28 mouse cellular contexts compared by ENCODE assay signal in the genomic region with DNA sequence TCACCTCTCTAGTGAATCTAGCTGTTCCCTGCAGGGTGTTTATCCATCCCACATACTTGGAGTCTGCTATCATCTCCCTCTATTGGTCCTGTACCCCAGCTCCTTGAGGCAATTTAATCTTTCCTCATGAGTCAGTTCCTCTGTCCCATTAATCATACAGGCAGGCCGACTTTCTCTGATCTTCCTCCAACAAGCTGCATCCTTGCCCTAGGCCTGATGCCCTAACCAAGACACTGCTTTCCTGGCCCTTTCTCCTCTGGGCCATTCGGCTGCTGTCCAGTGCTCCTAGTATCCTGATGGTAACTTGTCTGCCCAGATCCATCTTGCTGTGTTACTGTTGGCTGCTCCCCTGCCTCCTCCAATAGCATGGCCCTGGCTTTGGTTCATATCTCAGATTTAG. TPM values are rescaled to one million over a fixed set of nuclear protein-coding genes. Genes with fewer than 3 reads are reported as not detected.
DNase-seq lines count a peak whose midpoint lies in the region; ATAC-seq and TF ChIP-seq lines count a peak whose summit lies in the region.
"Had no signal": no experiment of that assay in that cellular context is flagged by ENCODE, and none has a peak within 500 bp of the region (broad histone marks: within the 10 kb centered on the region; RNA-seq: fewer than 3 reads in every experiment).

No protein-coding gene starts in this region.

- 49% methylated on average over 2 of the region's 2 CpGs for WGBS in cerebellum, adult 2 months
- WGBS in lung, adult 2 months: 50% methylated on average over 2 of the region's 2 CpGs
- 82% methylated on average over 2 of the region's 2 CpGs for WGBS in hindbrain, embryonic 12.5 days

- no peak overlapping the region for H3K4me2 ChIP-seq in hindbrain, embryonic 12.5 days (replicated peaks)
- H3K4me2 ChIP-seq: embryonic facial prominence, embryonic 15.5 days; heart, embryonic 15.5 days; hindbrain, embryonic 15.5 days; intestine, embryonic 15.5 days had no signal

- no peaks in the 10 kb centered on the region for H3K9me3 ChIP-seq in hindbrain, embryonic 12.5 days (replicated peaks)
- H3K9me3 ChIP-seq: embryonic facial prominence, embryonic 15.5 days; heart, embryonic 15.5 days; hindbrain, embryonic 15.5 days; intestine, embryonic 15.5 days; limb, embryonic 10.5 days had no signal

- TF ChIP-seq CTCF in cerebellum, adult 2 months (IDR thresholded peaks at IDR 0.05; ENCODE audit: borderline replicate concordance, insufficient read depth, low read depth, low read length): no peak
- no peak for TF ChIP-seq CTCF in lung, adult 2 months (IDR thresholded peaks at IDR 0.05; ENCODE audit: insufficient read depth, low read length)

- H3K36me3 ChIP-seq in hindbrain, embryonic 12.5 days: no peaks in the 10 kb centered on the region
- H3K36me3 ChIP-seq: embryonic facial prominence, embryonic 15.5 days; heart, embryonic 15.5 days; hindbrain, embryonic 15.5 days; intestine, embryonic 15.5 days; limb, embryonic 10.5 days had no signal

- H3K4me1 ChIP-seq in cerebellum, adult 2 months (ENCODE audit: control insufficient read depth, insufficient read depth, low read length): peaks cover 9% of the 10 kb centered on the region
- H3K4me1 ChIP-seq in lung, adult 2 months (ENCODE audit: control insufficient read depth, insufficient read depth, low read length): no peaks in the 10 kb centered on the region
- 0 out of 2 replicates have a peak, but pooled peaks cover 5% of the 10 kb centered on the region for H3K4me1 ChIP-seq in hindbrain, embryonic 12.5 days
- H3K4me1 ChIP-seq: heart, embryonic 15.5 days; hindbrain, embryonic 15.5 days; intestine, embryonic 15.5 days had no signal

- H3K27ac ChIP-seq in cerebellum, adult 2 months (ENCODE audit: insufficient read depth, low read length): no peak overlapping the region
- no peak overlapping the region for H3K27ac ChIP-seq in hindbrain, embryonic 12.5 days
- H3K27ac ChIP-seq: embryonic facial prominence, embryonic 15.5 days; heart, embryonic 15.5 days; hindbrain, embryonic 15.5 days; intestine, embryonic 15.5 days; limb, embryonic 10.5 days; macrophage had no signal

- peak; percentile 30 to 55 for DNase-seq in cerebellum, postnatal 14 days
- DNase-seq in cerebellum, adult 2 months: no peak
- DNase-seq in lung, postnatal 25 days (ENCODE audit: low spot score): peak; percentile 0
- no peak for DNase-seq in lung, adult 2 months
- peak; percentile 20 to 23 for DNase-seq in adrenal gland, adult 18-20 months (ENCODE audit: low spot score in 2 of 2)
- peak; percentile 66 for DNase-seq in adrenal gland, postnatal 36 days
- DNase-seq in heart, postnatal 14 days: no peak
- DNase-seq: cerebellum, adult 9-10 months; heart, postnatal 4 days; kidney, adult 9 months; kidney, postnatal 14 days; liver; thymus, postnatal 14 days had no signal

- H3K4me3 ChIP-seq in cerebellum, adult 2 months (replicated peaks; ENCODE audit: insufficient read depth, low read depth, low read length): no peak overlapping the region
- H3K4me3 ChIP-seq in lung, adult 2 months (replicated peaks; ENCODE audit: extremely low read depth, low read depth, low read length): no peak overlapping the region
- H3K4me3 ChIP-seq in hindbrain, embryonic 12.5 days: no peak overlapping the region
- H3K4me3 ChIP-seq: embryonic facial prominence, embryonic 15.5 days; heart, embryonic 15.5 days; hindbrain, embryonic 15.5 days; intestine, embryonic 15.5 days; limb, embryonic 10.5 days had no signal

- no peak for TF ChIP-seq POLR2A in cerebellum, adult 2 months (IDR thresholded peaks at IDR 0.05; ENCODE audit: borderline replicate concordance, insufficient read depth, low read length)
- no peak for TF ChIP-seq POLR2A in lung, adult 2 months (IDR thresholded peaks at IDR 0.05; ENCODE audit: borderline replicate concordance, extremely low read depth, low read depth, low read length)

- intact Hi-C loops in heart, postnatal 14 days (cut with DNase I): no loop called here

- ATAC-seq in hindbrain, embryonic 12.5 days (ENCODE audit: low FRiP score): no peak
- ATAC-seq: activated CD4-positive, CD25-positive, alpha-beta regulatory T cell, adult 4 months; forebrain, embryonic 16.5 days; intestine, embryonic 15.5 days had no signal

- H3K27me3 ChIP-seq in cerebellum, adult 2 months (ENCODE audit: control insufficient read depth, insufficient read depth, low read length): no peaks in the 10 kb centered on the region
- no peaks in the 10 kb centered on the region for H3K27me3 ChIP-seq in hindbrain, embryonic 12.5 days
- H3K27me3 ChIP-seq: embryonic facial prominence, embryonic 15.5 days; heart, embryonic 15.5 days; hindbrain, embryonic 15.5 days; intestine, embryonic 15.5 days had no signal

- no peak overlapping the region for H3K9ac ChIP-seq in hindbrain, embryonic 12.5 days
- H3K9ac ChIP-seq: embryonic facial prominence, embryonic 15.5 days; heart, embryonic 15.5 days; hindbrain, embryonic 15.5 days; intestine, embryonic 15.5 days had no signal

RNA-seq across cellular contexts. Expression of a gene that starts 33.7 kb away (rescaled TPM):
- polyA plus RNA-seq in cerebellum, adult 2 months (2012; rRNA removed): not detected in 2 replicates
- polyA plus RNA-seq in lung, adult 2 months (2012; rRNA removed): 0.08 and 1.6 TPM in 2 replicates
- total RNA-seq in adrenal gland, adult 18-20 months (2021): under 1 TPM; 0.13 to 0.35 TPM
- total RNA-seq in adrenal gland, postnatal 36 days (2021): not detected
- polyA plus RNA-seq in hindbrain, embryonic 12.5 days (2016; fragmentation: Nextera tagmentation; extraction: Ambion mirVana): 0.49 and 0.86 TPM in 2 replicates
- 100 to 1,000 TPM; 149 to 157 TPM for total RNA-seq in heart, postnatal 14 days (2021)
- total RNA-seq: ES-E14; layer of hippocampus, adult 18-20 months; layer of hippocampus, postnatal 14 days; midbrain, postnatal 0 days had no signal
- polyA plus RNA-seq: activated CD4-positive, CD25-positive, alpha-beta regulatory T cell, adult 4 months; intestine, embryonic 15.5 days; limb, embryonic 10.5 days; macrophage; spleen, adult 2 months; stomach, embryonic 14.5 days had no signal

Comparison
In these comparisons a context has a peak if more than half of its experiments do, and no peak if none do; other contexts are left out.
1. DNase-seq: peak in cerebellum, postnatal 14 days (2 of 2), lung, postnatal 25 days (single experiment), adrenal gland, adult 18-20 months (2 of 2) and adrenal gland, postnatal 36 days (2 of 2); none in cerebellum, adult 2 months (0 of 2), lung, adult 2 months (single experiment) and heart, postnatal 14 days (0 of 2).
2. RNA of a gene that starts 33.7 kb away (total RNA-seq): 149 to 157 TPM in heart, postnatal 14 days; 0.13 to 0.35 TPM in adrenal gland, adult 18-20 months and not detected in adrenal gland, postnatal 36 days; every median in the first group is over 100 times any median in the second.